Mouse (Mus musculus) fat pad, adult 2 months (tissue): ENCODE measurements around the gene Usp2.
"Not testable (repeated sequence)": the region's sequence is repeated elsewhere in the genome, so short reads cannot be mapped to it uniquely, and the experiment has no call there.

Source experiments
- DNase-seq: peaks from one replicate; pipeline ENCODE4 v3.0.0-alpha.2; 2011; ENCODE audit warnings: low read depth, low spot score; ENCODE audit errors: extremely low read depth

The Usp2 gene

DNA sequence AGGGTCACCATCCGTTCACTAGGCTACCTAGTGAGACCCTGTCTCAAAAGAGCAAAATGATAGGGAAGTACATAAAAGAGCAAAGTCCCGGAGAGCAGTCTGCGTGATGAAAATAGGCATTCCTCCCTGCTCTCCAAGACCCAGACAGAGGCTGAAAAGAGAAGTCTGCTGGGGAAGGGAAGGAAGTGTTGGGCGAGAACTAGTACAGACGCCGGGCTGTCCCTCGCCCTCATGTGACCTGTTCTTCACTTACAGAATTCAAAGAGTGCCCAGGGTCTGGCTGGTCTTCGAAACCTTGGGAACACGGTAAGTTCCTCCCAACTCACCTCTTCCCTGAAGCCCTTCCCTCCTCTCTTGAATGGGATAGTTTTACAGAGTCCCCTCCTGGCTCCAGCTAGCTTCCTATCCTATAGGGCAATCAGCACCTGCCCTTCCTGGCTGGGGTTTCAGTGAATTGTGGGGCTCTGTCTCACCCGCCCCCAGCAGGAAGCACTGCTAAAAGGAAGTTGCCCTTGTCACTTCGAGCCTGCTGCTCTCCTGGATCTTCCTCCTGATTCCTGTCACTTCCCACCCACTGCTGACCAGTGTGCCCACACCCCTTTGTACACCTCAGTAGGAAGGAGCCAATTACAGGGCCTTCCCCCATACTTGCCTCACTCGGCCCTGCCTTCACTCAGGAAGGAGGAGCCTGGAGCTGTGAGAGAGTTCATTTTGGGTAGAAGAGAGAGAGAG lies 22.2 kb downstream of the Usp2 start:
- no peak for DNase-seq

GRCm38 (mm10) chr9:44093612-44094503 lies 27.0 kb downstream of the Usp2 start:
- DNase-seq, result no peak

GRCm38 (mm10) chr9:44094737-44095136 lies 27.9 kb downstream of the Usp2 start:
- no peak for DNase-seq

DNA sequence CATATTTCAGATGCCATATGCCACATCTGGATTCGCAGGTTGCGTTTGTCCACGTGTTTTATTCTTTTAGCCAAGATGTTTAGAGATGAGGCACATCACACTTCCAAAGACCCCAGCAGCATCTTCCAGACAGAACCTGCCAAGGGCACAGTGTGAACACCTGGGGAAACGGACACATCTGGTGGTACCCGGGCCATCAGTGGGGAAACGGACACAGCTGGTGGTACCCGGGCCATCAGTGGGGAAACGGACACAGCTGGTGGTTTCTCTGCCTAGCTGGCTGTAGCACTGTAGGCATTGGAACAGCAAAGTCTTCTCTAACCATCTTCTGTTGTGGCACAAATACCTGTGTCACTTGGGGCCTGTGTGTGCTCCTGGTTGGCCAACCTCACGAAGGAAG lies 29.0 kb downstream of the Usp2 start:
- no peak for DNase-seq

- DNase-seq, result no peak
Measured at GRCm38 (mm10) chr9:44096536-44096935, 29.7 kb downstream of the Usp2 start.

- no peak for DNase-seq
Measured at GRCm38 (mm10) chr9:44101490-44101889, 34.7 kb downstream of the Usp2 start, which contains the start of gene Mfrp. TSS of gene Mfrp (plus strand) at chr9:44101729.

- no peak for DNase-seq
Measured at GRCm38 (mm10) chr9:44104881-44105280, 38.1 kb downstream of the Usp2 start.

DNA sequence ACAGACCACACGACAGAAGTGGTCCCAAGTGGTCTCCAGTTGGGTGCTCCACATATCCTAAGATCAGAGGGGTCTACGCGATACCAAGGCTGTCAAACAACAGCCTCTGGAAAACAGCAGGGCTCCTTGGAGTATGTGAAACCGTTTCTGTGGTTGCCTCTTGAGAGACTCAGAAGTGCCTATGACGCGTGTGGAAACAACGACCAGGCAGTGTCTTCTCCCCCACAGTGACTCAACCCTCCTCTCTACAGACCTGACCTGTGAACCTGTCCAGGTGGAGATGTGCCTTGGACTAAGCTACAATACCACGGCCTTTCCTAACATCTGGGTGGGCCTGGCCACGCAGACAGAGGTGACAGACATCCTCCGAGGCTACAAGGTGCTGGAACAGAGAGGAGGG lies 39.0 kb downstream of the Usp2 start:
- no peak for DNase-seq

- no peak for DNase-seq
Measured at GRCm38 (mm10) chr9:44106182-44106581, 39.4 kb downstream of the Usp2 start.

DNA sequence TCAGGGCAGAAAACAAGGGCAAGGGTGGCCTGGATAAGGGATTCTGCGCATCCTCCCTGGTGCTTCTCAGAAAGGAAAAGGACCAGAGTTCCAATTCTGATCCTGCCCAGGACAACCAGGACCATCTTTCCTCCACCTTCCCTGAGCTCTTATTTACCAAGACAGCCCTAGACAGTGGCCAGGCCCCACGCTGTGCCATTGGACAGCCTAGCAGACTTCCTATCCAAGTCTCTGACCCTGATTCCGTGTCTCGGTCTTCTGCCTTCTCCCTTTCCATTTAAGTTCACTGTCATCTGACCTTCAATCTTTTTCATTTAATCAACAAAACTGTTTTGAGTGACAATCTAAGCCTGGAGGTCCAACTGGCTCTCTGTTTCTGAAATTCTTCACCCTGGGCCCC lies 39.8 kb downstream of the Usp2 start:
- no peak for DNase-seq

DNA sequence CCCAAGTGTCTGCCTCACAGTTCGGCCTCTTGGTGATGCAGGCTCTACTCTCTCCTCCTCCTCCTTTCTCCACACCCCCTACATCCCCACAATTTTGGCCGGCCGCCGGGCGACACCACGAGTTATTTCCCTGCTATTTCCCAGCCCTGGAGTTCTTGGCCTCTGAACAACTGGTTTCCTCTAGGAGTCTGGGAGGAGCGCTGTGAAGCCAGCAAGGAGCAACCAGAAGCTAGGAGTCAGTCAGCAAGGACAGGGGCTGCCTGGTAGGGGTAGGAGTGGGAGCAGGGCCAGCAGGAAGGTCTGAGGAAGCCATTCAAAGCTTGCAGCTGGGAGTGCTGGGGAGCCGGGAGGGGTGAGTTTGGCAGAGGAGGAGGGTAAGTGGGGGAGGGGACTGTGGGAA lies 40.3 kb downstream of the Usp2 start, which contains the start of gene C1qtnf5:
Gene C1qtnf5, plus strand, starts transcription at position 136 of the 400 bp plus-strand sequence.
- no peak for DNase-seq

GRCm38 (mm10) chr9:44107557-44108179 lies 40.8 kb downstream of the Usp2 start:
- DNase-seq, result no peak

DNA sequence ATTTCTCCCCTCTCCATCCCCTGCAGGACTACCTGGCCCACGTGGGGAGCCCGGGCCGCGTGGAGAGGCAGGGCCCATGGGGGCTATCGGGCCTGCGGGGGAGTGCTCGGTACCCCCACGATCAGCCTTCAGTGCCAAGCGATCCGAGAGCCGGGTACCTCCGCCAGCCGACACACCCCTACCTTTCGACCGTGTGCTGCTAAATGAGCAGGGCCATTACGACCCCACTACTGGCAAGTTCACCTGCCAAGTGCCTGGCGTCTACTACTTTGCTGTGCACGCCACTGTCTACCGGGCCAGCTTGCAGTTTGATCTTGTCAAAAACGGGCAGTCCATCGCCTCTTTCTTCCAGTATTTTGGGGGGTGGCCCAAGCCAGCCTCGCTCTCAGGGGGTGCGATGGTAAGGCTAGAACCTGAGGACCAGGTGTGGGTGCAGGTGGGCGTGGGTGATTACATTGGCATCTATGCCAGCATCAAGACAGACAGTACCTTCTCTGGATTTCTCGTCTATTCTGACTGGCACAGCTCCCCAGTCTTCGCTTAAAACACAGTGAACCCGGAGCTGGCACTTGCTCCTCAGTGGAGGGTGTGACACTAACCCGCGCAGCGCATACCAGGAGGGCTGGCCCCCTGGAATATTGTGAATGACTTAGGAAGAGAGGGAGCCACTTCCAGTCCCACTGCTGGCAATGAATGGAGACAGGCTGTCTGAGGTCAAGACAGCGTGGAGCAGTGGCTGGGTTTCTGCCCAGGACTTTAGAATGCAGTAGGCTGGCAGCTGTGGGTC lies 41.6 kb downstream of the Usp2 start:
- DNase-seq, result no peak

GRCm38 (mm10) chr9:44109360-44110095 lies 42.7 kb downstream of the Usp2 start:
- no peak for DNase-seq

- not testable (repeated sequence) for DNase-seq
Measured at GRCm38 (mm10) chr9:44111909-44112308, 45.1 kb downstream of the Usp2 start.

GRCm38 (mm10) chr9:44113105-44113789 lies 46.4 kb downstream of the Usp2 start, which contains the start of the genes Gm49380 and Rnf26:
TSS of gene Gm49380 (minus strand) at chr9:44113500.
TSS of gene Rnf26 (minus strand) at chr9:44113517.
- peak; percentile 94 for DNase-seq

- no peak for DNase-seq
Measured at GRCm38 (mm10) chr9:44114453-44114852, 47.6 kb downstream of the Usp2 start.

GRCm38 (mm10) chr9:44115599-44115998 lies 48.8 kb downstream of the Usp2 start:
- DNase-seq, result no peak

- DNase-seq, result no peak
Measured at GRCm38 (mm10) chr9:44116182-44116581, 49.4 kb downstream of the Usp2 start.
